Mouse (Mus musculus) spleen, postnatal 4 days (tissue): ENCODE results near the gene Adgrl2.

Experiments
- DNase-seq, 2 experiments: peaks; one replicate each; pipeline ENCODE4 v3.0.0; 2022; ENCODE audit warnings: low spot score in 2 of 2

Gene Adgrl2

DNA sequence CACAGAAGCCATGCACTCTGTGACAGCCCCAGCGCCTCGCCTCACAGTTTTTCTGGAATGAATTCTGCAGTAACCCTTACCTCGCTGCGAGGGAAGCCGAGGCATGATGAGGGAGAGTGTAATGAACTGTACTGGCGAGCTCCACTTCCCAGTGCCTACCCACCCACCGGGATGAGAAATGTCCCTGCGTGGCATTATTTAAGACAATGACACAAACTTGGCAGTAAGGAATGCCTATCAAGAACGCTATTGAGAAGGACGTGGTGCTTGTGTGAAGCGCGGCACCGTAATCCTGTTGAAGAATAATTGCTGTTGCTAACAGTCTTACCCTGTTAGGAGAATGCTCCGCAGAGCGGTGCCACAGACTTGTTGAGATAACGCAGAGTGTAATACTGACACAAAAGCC, 13.2 kb downstream of the Adgrl2 start:
- no peak for DNase-seq

DNA sequence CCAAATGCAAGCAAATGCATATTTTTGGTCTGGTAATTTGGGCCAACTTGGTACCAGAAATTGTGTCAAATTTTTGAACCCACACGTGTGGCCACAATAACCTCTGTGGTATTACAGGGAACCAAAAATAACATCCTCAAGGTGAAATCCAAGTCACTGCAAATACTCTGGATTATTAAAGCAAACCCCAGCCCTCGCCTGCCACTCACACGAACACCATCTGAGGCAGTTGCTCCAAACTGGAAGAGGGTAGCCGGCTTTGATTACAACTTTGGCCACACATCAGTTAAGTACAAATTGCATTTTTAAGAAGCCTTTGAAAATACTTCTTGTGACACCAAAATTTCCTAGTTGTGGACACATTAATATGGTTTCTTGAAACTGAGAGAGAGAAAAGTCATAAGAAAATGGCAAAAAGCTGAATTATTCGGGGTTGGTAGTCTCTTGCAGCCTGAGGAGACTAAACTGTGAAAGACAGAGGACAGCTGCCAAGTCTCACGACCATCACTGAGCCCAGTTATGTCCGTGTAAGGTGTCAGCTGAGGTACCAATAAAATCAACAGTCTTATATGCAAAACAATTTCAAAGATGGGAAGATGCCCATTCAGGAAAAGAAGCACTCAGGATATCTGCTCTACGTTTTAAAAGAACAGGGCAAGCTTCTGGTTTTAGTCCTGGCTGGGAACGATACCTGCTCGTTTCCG, 18.3 kb downstream of the Adgrl2 start:
- DNase-seq, result no peak

DNA sequence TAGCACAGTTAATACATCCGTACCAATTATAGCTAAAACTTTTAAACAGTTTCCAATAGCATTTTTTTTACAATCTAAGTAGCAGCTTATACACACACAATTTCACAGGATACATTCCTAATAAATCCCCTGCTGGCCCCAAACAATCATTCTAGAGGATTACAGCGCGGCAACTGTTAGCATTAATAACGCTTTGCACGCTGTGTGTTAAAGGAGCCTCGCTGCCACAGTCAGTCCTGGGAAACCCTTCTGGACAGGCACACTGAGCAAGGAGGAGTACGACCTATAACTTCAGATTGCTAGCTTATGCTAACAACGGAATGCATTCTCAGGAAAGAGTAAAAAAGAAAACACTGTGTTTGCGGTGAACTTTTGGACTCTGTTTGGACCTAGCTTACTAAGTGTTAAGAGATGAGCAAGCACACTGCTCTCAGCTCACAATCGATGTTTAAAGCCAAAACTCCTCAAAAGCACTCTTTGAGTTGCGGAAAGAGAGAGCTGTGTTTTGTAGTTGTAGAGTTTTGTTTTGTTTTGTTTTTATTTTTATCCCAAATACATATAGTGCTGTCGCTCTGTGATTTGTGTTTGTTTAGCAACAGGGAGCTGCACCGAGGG, 25.3 kb downstream of the Adgrl2 start:
- DNase-seq, result no peak

GRCm38 (mm10) chr3:148963381-148964044, 26.8 kb downstream of the Adgrl2 start:
- no peak for DNase-seq

DNA sequence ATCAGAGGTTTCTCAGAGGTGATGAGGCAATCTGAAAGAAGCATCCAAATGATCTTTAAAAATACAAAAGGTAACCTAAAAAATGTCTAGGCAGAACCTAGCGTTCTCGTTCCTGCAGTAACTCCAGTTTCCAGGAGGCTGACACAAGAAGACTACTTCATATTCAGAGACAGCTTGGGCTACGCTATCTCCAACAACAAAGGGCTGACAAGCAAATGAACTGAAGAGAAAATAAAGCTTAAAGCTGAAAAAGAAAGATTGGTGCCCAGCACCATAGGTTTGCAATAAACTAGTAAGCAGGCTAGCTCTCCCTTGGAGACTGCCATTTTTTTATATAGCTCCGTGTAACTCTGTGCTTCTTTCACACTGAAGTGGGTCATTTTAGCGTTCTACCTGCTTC, 28.7 kb downstream of the Adgrl2 start:
- DNase-seq, result no peak

DNA sequence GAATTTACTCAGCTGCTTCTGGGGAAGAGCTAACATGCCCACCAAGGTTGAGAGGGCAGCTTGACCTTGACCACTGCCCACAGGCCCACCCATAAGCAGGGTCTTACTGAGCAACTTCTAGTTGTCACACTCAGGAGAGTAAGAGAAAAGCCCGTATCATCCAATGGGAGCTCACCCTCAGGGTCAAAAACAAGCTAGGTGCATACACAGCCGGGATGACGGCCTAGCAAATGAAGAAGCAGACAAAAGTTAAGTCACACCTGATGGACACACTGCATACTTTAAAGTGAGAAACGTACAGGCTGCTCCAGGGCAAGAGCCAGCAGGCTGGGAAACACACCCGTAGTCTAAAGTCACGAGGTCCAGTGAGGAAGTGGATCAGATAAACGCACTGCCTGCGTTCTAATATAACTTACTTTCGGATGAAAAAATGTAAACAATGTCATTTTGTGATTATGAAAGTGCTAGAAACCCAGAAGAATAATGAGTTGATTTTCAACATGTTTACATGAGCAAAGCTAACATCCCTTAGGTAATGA, 29.5 kb downstream of the Adgrl2 start:
- no peak for DNase-seq

GRCm38 (mm10) chr3:148960215-148960614, 30.1 kb downstream of the Adgrl2 start:
- no peak for DNase-seq

- no peak for DNase-seq
Measured at GRCm38 (mm10) chr3:148959327-148960025, 30.9 kb downstream of the Adgrl2 start.

GRCm38 (mm10) chr3:148958714-148959113, 31.6 kb downstream of the Adgrl2 start:
- DNase-seq, result no peak

- no peak for DNase-seq
Measured at GRCm38 (mm10) chr3:148958185-148958584, 32.2 kb downstream of the Adgrl2 start.

DNA sequence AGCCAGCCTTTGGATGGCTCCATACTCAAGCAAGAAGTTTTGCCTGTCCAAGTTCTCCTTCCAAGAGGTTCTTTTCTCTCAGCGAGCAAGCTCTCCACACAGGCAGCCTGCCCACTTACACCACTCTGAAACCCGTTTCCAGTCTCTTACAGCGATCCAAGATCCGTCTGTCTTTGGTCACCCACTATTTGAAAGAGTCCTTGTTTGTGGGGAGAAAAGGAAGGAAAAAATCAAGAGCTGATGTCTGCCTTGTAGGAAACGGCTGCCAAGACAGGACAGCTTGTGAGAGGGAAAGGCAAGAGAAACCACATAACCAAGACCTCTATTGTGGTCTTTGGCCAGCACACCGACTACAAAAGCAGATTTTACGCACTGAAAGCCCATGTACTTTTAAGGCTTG, 33.5 kb downstream of the Adgrl2 start:
- no peak for DNase-seq

GRCm38 (mm10) chr3:148949796-148950195, 40.6 kb downstream of the Adgrl2 start:
- no peak for DNase-seq

DNA sequence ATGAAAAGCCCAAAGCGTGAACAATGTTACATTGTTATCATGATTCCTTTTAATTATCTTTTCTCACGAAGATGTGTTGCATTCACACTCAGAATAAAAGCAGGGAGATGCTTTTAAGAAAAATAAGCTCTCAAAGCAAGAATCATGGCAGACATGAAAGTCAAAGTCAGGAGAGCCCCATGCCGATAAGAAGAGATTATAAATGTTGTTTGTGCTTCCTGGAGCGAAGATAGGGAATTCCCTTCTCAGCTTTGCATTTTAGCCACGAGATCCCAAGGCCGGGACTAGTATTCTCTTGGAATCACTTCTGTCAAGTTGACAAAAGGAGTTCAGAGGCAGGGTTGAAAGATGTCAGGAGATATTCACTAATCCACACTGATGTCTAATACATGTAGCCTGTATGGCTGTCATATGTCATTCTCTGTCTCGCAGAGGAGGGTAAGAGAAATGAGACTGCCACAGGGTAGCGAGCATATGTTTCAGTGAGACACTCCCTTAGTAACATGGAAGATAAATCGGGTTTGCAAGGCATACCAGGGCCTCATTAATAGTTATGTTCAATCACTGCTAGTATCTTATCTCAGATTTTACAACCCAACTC, 42.5 kb downstream of the Adgrl2 start:
- DNase-seq, result no peak

DNA sequence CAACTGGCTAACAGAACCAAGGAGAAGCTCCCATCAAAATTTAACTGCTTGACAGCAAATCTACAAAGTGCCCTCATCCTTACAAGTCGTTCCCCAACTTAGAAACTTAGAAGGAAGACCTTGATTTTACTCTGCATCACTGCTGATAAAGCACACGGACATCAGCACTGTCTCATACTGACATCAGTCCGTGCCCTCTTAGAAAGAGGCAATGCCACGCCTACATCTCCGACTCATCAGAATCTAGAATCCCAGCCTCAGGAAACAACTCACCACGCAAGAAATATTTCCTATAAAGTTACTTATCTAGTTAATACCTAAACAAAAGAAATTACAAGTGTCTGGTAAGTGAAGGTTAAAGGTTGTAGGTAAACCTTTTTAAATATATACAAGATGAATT, 43.1 kb downstream of the Adgrl2 start:
- no peak for DNase-seq

GRCm38 (mm10) chr3:148945534-148945933, 44.8 kb downstream of the Adgrl2 start:
- DNase-seq, result no peak

DNA sequence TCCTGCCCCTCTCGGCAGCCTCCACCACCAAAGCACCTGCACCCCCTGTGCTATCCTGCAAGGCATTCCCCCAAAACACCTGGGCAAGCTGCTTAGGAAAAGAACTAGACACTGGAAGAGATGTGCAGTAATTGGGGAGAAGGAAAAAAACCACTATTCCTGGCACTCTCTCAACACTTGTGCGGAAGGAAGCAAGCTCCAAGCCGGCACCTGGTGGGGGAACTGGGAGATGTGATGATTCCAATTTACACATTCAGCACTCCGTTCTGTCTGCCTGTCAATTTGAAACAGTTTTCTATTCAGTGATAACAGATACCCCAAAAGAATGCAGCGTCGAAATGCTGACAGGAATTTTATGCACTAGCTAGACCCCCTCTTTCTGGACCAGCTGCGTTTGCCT, 50.9 kb downstream of the Adgrl2 start:
- no peak for DNase-seq

DNA sequence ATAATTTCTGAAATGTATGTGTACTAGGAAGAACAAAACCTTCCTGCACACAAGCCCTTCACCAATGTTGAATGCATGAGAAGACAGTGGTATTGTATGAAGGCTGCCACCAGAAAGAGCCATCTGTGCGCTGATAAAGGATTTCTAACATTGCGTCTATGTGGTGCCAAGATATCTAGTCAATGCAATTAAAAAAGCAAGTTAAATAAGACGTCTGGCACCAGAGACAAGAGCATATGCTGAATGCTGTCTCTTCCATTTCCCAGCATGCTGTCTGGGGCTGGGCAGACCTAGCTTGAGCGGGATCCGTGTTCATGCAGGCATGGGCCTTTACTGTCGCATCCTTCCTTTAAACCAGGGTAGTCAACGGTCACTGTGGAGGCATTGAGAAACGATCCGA, 55.3 kb downstream of the Adgrl2 start:
- no peak for DNase-seq

- DNase-seq, result no peak
Measured at GRCm38 (mm10) chr3:148934279-148934678, 56.1 kb downstream of the Adgrl2 start.

DNA sequence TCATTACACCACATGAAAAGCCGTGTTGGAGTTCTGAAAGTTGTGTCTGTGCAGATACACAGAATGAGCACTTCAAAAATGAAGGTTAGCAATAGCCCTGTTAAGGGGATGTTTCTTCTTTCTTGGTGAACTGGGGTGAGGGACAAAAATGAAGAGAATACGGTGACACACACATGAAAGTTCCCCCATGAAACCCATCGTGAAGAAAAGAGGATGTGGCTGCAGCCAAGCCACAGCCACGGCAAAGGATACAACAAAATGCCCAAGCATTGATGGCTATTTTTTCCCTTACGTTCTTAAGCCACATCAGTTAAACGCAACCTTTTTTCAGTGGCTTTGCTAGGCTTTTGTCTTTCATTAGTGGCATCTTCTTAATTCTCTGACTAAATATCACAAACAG, 57.2 kb downstream of the Adgrl2 start:
- DNase-seq, result no peak

GRCm38 (mm10) chr3:148930913-148931312, 59.4 kb downstream of the Adgrl2 start:
- no peak for DNase-seq

DNA sequence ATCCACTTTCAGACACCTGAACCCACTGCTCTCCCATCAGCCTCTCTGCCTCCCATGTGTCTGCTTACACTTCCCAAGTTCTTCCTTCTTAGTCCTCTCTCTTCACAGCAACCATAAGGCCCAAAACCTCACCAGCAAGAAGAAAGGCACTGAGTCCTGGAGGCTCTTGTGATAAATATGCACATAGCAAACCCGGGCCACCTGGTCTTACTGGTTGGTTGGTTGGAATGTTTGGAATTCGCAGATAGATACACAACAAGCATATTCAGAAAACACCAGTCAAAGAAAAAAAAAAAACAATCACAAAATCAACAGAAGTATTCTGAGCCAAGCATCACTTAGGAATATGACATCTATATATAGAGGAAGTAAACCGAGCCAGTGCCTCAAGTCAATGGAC, 64.0 kb downstream of the Adgrl2 start:
- no peak for DNase-seq

DNA sequence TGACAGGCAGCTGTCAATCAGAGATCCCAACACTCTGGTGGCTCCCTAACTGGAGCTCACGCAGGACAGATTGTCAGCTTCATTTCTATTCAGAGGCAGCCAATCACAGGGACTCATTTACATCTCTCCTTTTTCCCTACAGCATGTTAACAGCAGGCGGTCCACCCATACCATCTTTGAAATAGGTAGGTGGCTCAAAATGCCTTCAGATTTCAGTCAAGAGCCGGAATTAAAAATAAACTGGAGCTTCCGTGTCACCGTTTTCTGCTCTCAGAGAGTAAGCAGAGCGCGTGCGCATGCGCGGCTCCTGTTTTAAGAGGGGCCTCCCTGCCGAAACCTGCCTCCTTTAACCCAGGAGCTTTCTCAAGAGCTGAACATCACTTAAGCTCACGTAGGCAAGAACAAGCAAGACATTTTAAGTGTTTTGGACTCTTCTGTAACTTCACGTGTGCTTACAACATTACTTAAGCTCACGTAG, 67.7 kb downstream of the Adgrl2 start:
- DNase-seq, result no peak
